Mouse (Mus musculus) left cerebral cortex, postnatal 14 days (tissue): ENCODE results near the gene Olfm1. TPM values are rescaled to one million over a fixed set of nuclear protein-coding genes. Genes with fewer than 3 reads are reported as not detected.
A peak's percentile ranks its signal among the peaks of the same experiment; 100 is the strongest.

Source experiments
- DNase-seq, 2 experiments: peaks; one replicate each; pipeline ENCODE4 v3.0.0; 2021 to 2022; ENCODE audit warnings: low spot score in 2 of 2, mixed read lengths in 1 of 2
- intact Hi-C: fragments of 180-260 bp; cut with DNase I; formaldehyde crosslinking; loops from one replicate; pipeline ENCODE4 v1.15.1; 2025
- total RNA-seq, 2 experiments: library from RNA; stranded (reverse); gene quantifications; 2 replicates each; pipeline ENCODE4 v1.2.3; 2021

Olfm1 gene
- total RNA-seq, 2 experiments from 2014 or later, result 1,332 to 1,338 TPM

- intact Hi-C loops, result no loop called here
- no peak for DNase-seq
Observed at GRCm38 (mm10) chr2:28261438-28261837, 68.6 kb downstream of the Olfm1 start.

GRCm38 (mm10) chr2:28267776-28268275, 75.0 kb downstream of the Olfm1 start:
- DNase-seq, result no peak
- intact Hi-C loops, result no loop called here

DNA sequence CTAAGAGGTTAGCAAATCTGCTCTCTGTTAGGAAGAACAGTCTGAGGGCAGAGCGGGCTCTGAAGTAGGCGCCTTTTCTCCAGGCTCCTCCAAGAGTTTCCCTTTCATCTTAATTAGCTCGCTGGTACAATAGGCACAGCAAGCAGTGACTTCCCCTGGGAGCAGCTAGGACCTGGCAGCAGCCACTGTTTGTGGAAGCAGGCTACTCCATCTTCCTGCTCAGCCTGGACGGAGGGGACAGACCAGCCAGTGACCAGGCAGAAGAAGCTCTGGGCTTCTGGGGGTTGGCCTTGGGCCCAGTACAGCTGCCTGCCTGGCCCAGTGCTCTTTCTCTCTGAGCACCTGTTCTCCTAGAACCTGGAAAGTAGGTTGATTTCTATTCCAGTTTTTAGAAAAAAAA, 77.8 kb downstream of the Olfm1 start:
- DNase-seq, result no peak
- intact Hi-C loops, result no loop called here

- DNase-seq, result peak; percentile 45 to 75
- intact Hi-C loops, result no loop called here
Observed at GRCm38 (mm10) chr2:28272218-28272965, 79.6 kb downstream of the Olfm1 start.

GRCm38 (mm10) chr2:28274006-28274405, 81.2 kb downstream of the Olfm1 start:
- DNase-seq, result no peak
- intact Hi-C loops, result no loop called here

DNA sequence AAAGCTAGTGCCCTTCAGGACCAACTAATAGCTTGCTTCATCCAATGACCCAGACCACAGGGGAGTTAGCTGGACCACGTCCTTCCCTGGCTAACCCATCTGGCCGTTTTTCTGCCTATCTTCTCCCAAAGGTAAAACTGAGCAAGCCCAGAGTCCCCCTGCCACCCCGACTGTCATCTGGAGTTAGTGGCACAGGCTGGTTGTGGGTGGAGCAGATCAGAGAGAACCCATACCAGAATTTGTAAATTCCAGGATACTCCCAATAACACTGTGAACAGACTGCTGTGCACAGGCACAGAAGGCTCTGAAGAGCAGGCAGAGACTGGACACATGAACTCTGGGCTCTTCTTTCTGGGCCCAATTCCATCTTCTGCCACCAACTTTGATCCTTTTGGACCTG, 82.6 kb downstream of the Olfm1 start:
- DNase-seq, result no peak

GRCm38 (mm10) chr2:28278150-28278549, 85.4 kb downstream of the Olfm1 start:
- intact Hi-C loops, result no loop called here

More for the DNA sequence above, 82.6 kb downstream of the Olfm1 start:
- intact Hi-C loops, result no loop called here

GRCm38 (mm10) chr2:28278853-28279252, 86.1 kb downstream of the Olfm1 start:
- intact Hi-C loops, result no loop called here
- DNase-seq, result no peak

More at GRCm38 (mm10) chr2:28278150-28278549, 85.4 kb downstream of the Olfm1 start:
- peak; percentile 67 to 68 for DNase-seq

Other genes with a start within 250 kb of the Olfm1 start
- not detected for gene Fcnb, start 108.1 kb upstream of the Olfm1 start, total RNA-seq